Mouse (Mus musculus) G1E (cell line): ENCODE results near the gene C3.

Experiments used
- CTCF ChIP-seq: IDR thresholded peaks from 2 replicates; pipeline ENCODE4 v1.5.1; 2012; ENCODE audit warnings: low read depth, low read length, inconsistent platforms, mixed read lengths
- GATA1 ChIP-seq: IDR thresholded peaks from 2 replicates; pipeline ENCODE4 v1.6.1; 2012; ENCODE audit warnings: borderline replicate concordance, low read length, inconsistent platforms, mixed read lengths
- POLR2AphosphoS5 ChIP-seq: IDR thresholded peaks from 2 replicates; pipeline ENCODE4 v1.6.1; 2012; ENCODE audit warnings: low read depth, low read length, inconsistent platforms; ENCODE audit not compliant: insufficient replicate concordance
- TAL1 ChIP-seq: conservative IDR thresholded peaks from 2 replicates; pipeline ENCODE4 v1.6.1; 2012; ENCODE audit warnings: low read depth, low read length, inconsistent platforms, mixed read lengths

DNA sequence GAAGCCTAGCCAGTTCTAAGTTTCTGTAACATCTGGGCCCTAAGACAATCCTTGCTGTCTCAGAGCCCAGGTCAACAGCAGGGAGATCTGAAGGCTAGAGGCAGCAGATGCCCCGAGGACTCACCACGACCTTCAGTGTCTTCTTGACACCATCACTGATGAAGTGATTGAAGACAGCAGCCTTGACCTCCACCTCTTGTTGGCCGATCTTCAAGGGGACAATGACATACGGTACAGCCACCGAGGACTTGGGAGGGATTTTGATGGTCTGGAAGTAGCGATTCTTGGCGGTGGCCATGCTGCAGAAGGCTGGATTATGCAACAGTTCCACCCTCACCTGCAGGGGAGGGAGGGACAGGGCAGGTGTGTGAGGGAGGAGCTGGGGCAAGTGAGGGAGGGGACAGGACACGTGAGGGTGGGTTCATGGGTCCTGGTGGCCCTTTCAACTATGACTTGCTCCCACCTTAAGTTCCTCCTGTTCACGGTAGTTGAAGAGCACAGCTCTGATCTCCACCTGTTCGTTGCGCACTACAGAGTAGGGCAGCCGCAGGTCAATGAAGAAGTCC is 9.5 kb downstream of the C3 start:
- TF ChIP-seq CTCF (no peak), TAL1 (no peak), GATA1 (no peak), POLR2AphosphoS5 (no peak)
